Mouse (Mus musculus) midbrain, embryonic 12.5 days (tissue): ENCODE data around the gene B3galnt2. TPM values are rescaled to one million over a fixed set of nuclear protein-coding genes. Genes with fewer than 3 reads are reported as not detected.
"Not testable (repeated sequence)": the region's sequence is repeated elsewhere in the genome, so short reads cannot be mapped to it uniquely, and the experiment has no call there.

Experiments
- ATAC-seq: fragments of 200-750 bp; cut with Nextera tagmentation; 2 replicates; pipeline ENCODE4 v1.8.0; 2017; ENCODE audit warnings: low read depth, moderate TSS enrichment, moderate library complexity; ENCODE audit not compliant: low FRiP score
- H3K27ac ChIP-seq: fragments of 300-500 bp; sonication (generic); replicated peaks from 2 replicates; pipeline ENCODE4 v1.5.1; 2016; ENCODE audit warnings: mild to moderate bottlenecking
- H3K27me3 ChIP-seq: fragments of 300-500 bp; sonication (generic); 2 replicates; pipeline ENCODE4 v1.6.1; 2016; ENCODE audit warnings: mild to moderate bottlenecking
- H3K36me3 ChIP-seq: fragments of 300-500 bp; sonication (generic); 2 replicates; pipeline ENCODE4 v1.6.1; 2016
- H3K4me1 ChIP-seq: fragments of 300-500 bp; sonication (generic); 2 replicates; pipeline ENCODE4 v1.6.1; 2016
- H3K4me2 ChIP-seq: fragments of 300-500 bp; sonication (generic); replicated peaks from 2 replicates; pipeline ENCODE4 v1.6.1; 2016; ENCODE audit warnings: mild to moderate bottlenecking, moderate library complexity
- H3K4me3 ChIP-seq: fragments of 300-500 bp; sonication (generic); 2 replicates; pipeline ENCODE4 v1.5.1; 2016; ENCODE audit warnings: mild to moderate bottlenecking
- H3K9ac ChIP-seq: fragments of 300-500 bp; sonication (generic); replicated peaks from 2 replicates; pipeline ENCODE4 v1.6.1; 2016; ENCODE audit warnings: mild to moderate bottlenecking, moderate library complexity
- H3K9me3 ChIP-seq: fragments of 300-500 bp; sonication (generic); 2 replicates; pipeline ENCODE4 v1.6.1; 2016; ENCODE audit warnings: mild to moderate bottlenecking
- WGBS: fragments of 180-500 bp; shearing (Covaris S2); methylation state at CpG from one replicate; pipeline ENCODE4 v1.1.7; 2016; 5-methylcytosine and 5-hydroxymethylcytosine counted together
- polyA plus RNA-seq: library from polyadenylated mRNA; unstranded; fragments of >200 nt; fragmentation: Nextera tagmentation; extraction: Ambion mirVana; gene quantifications from 2 replicates; pipeline ENCODE4 v1.2.1, GENCODE M21; 2016

The B3galnt2 gene
- polyA plus RNA-seq, 1 experiment from 2014 or later: 38.6 TPM

- H3K4me3 ChIP-seq: no peak overlapping the region
- no peak overlapping the region for H3K4me2 ChIP-seq
- H3K9ac ChIP-seq: no peak overlapping the region
- H3K36me3 ChIP-seq: peaks cover 52% of the 10 kb centered on the region
- no peak for ATAC-seq
- H3K27me3 ChIP-seq: no peaks in the 10 kb centered on the region
- 92% methylated on average over 4 of the region's 4 CpGs for WGBS
- H3K9me3 ChIP-seq: no peaks in the 10 kb centered on the region
- H3K27ac ChIP-seq: no peak overlapping the region
- no peaks in the 10 kb centered on the region for H3K4me1 ChIP-seq
These were observed 57.3 kb downstream of the B3galnt2 start for GRCm38 (mm10) chr13:14011454-14011995.

- H3K27ac ChIP-seq: no peak overlapping the region
- no peak for ATAC-seq
- no peak overlapping the region for H3K4me2 ChIP-seq
- WGBS: 95% methylated on average over 2 of the region's 2 CpGs
- H3K9me3 ChIP-seq: no peaks in the 10 kb centered on the region
- no peaks in the 10 kb centered on the region for H3K4me1 ChIP-seq
- H3K9ac ChIP-seq: no peak overlapping the region
- H3K36me3 ChIP-seq: peaks cover 60% of the 10 kb centered on the region
- no peaks in the 10 kb centered on the region for H3K27me3 ChIP-seq
- H3K4me3 ChIP-seq: no peak overlapping the region
These were observed 59.7 kb downstream of the B3galnt2 start for GRCm38 (mm10) chr13:14014001-14014400.

GRCm38 (mm10) chr13:14014540-14014939 is 60.3 kb downstream of the B3galnt2 start:
- no peaks in the 10 kb centered on the region for H3K4me1 ChIP-seq
- ATAC-seq: no peak
- no peak overlapping the region for H3K27ac ChIP-seq
- peaks cover 58% of the 10 kb centered on the region for H3K36me3 ChIP-seq
- no peak overlapping the region for H3K4me3 ChIP-seq
- WGBS: 96% methylated on average over 4 of the region's 4 CpGs
- H3K9ac ChIP-seq: no peak overlapping the region
- H3K27me3 ChIP-seq: no peaks in the 10 kb centered on the region
- H3K9me3 ChIP-seq: no peaks in the 10 kb centered on the region
- H3K4me2 ChIP-seq: no peak overlapping the region

GRCm38 (mm10) chr13:14015609-14016008 is 61.3 kb downstream of the B3galnt2 start:
- H3K9ac ChIP-seq: no peak overlapping the region
- WGBS: 95% methylated on average over 6 of the region's 6 CpGs
- H3K4me1 ChIP-seq: no peaks in the 10 kb centered on the region
- no peak for ATAC-seq
- H3K27ac ChIP-seq: no peak overlapping the region
- H3K27me3 ChIP-seq: no peaks in the 10 kb centered on the region
- no peaks in the 10 kb centered on the region for H3K9me3 ChIP-seq
- H3K4me2 ChIP-seq: no peak overlapping the region
- no peak overlapping the region for H3K4me3 ChIP-seq
- H3K36me3 ChIP-seq: peaks cover 57% of the 10 kb centered on the region

- Histone ChIP-seq H3K36me3 (peaks cover 41% of the 10 kb centered on the region), H3K9me3 (no peaks in the 10 kb centered on the region), H3K4me2 (no peak overlapping the region), H3K4me3 (no peak overlapping the region), H3K27me3 (no peaks in the 10 kb centered on the region), H3K27ac (no peak overlapping the region), H3K9ac (no peak overlapping the region), H3K4me1 (no peaks in the 10 kb centered on the region)
- ATAC-seq: no peak
These were observed 64.0 kb downstream of the B3galnt2 start for GRCm38 (mm10) chr13:14018283-14018682.

- H3K4me2 ChIP-seq: no peak overlapping the region
- ATAC-seq: no peak
- H3K27ac ChIP-seq: no peak overlapping the region
- H3K36me3 ChIP-seq: peaks cover 37% of the 10 kb centered on the region
- no peaks in the 10 kb centered on the region for H3K9me3 ChIP-seq
- H3K9ac ChIP-seq: no peak overlapping the region
- H3K27me3 ChIP-seq: no peaks in the 10 kb centered on the region
- WGBS: 96% methylated on average over 3 of the region's 3 CpGs
- H3K4me1 ChIP-seq: no peaks in the 10 kb centered on the region
- H3K4me3 ChIP-seq: no peak overlapping the region
These were observed 64.6 kb downstream of the B3galnt2 start for GRCm38 (mm10) chr13:14018852-14019251.

GRCm38 (mm10) chr13:14021417-14021816 is 67.1 kb downstream of the B3galnt2 start:
- H3K4me3 ChIP-seq, H3K4me1 ChIP-seq, ATAC-seq, H3K4me2 ChIP-seq, H3K9ac ChIP-seq, H3K27ac ChIP-seq, H3K9me3 ChIP-seq, H3K27me3 ChIP-seq: not testable (repeated sequence)
- 83% methylated on average over 11 of the region's 12 CpGs for WGBS
- H3K36me3 ChIP-seq: peaks cover 31% of the 10 kb centered on the region

GRCm38 (mm10) chr13:14025554-14025953 is 71.3 kb downstream of the B3galnt2 start:
- Histone ChIP-seq H3K9ac (no peak overlapping the region), H3K9me3 (no peaks in the 10 kb centered on the region), H3K27me3 (no peaks in the 10 kb centered on the region), H3K4me1 (no peaks in the 10 kb centered on the region), H3K36me3 (peaks cover 27% of the 10 kb centered on the region), H3K27ac (no peak overlapping the region), H3K4me3 (no peak overlapping the region), H3K4me2 (no peak overlapping the region)
- ATAC-seq: no peak
- WGBS: 91% methylated on average over 6 of the region's 6 CpGs

- Histone ChIP-seq H3K4me3 (no peak overlapping the region), H3K4me1 (no peaks in the 10 kb centered on the region), H3K27ac (no peak overlapping the region), H3K36me3 (peaks cover 27% of the 10 kb centered on the region), H3K4me2 (no peak overlapping the region), H3K27me3 (no peaks in the 10 kb centered on the region), H3K9ac (no peak overlapping the region), H3K9me3 (no peaks in the 10 kb centered on the region)
- no peak for ATAC-seq
- whole genome bisulfite sequencing: 97% methylated on average over 6 of the region's 6 CpGs
These were observed 72.0 kb downstream of the B3galnt2 start for GRCm38 (mm10) chr13:14026154-14026820.

GRCm38 (mm10) chr13:14033309-14034072 is 79.2 kb downstream of the B3galnt2 start:
- no peak for ATAC-seq
- Histone ChIP-seq H3K9me3 (no peaks in the 10 kb centered on the region), H3K4me1 (peaks cover 3% of the 10 kb centered on the region), H3K4me2 (no peak overlapping the region), H3K27ac (no peak overlapping the region), H3K27me3 (no peaks in the 10 kb centered on the region), H3K9ac (no peak overlapping the region), H3K4me3 (no peak overlapping the region), H3K36me3 (peaks cover 9% of the 10 kb centered on the region)
- 87% methylated on average over 5 of the region's 5 CpGs for WGBS

- H3K9ac ChIP-seq: no peak overlapping the region
- no peak overlapping the region for H3K4me2 ChIP-seq
- H3K27ac ChIP-seq: no peak overlapping the region
- H3K36me3 ChIP-seq: peaks cover 5% of the 10 kb centered on the region
- no peaks in the 10 kb centered on the region for H3K27me3 ChIP-seq
- no peak for ATAC-seq
- H3K4me1 ChIP-seq: peaks cover 7% of the 10 kb centered on the region
- no peak overlapping the region for H3K4me3 ChIP-seq
- H3K9me3 ChIP-seq: no peaks in the 10 kb centered on the region
These were observed 79.7 kb downstream of the B3galnt2 start for GRCm38 (mm10) chr13:14034073-14034348.

- H3K9ac ChIP-seq, H3K27ac ChIP-seq, ATAC-seq, H3K27me3 ChIP-seq, H3K4me2 ChIP-seq, H3K9me3 ChIP-seq, H3K36me3 ChIP-seq, H3K4me3 ChIP-seq: not testable (repeated sequence)
- 89% methylated on average over 3 of the region's 3 CpGs for WGBS
- H3K4me1 ChIP-seq: peaks cover 11% of the 10 kb centered on the region
These were observed 81.1 kb downstream of the B3galnt2 start for GRCm38 (mm10) chr13:14035352-14035751.
